Mouse (Mus musculus): ENCODE measurements around the gene Zfp652. TPM values are rescaled to one million over a fixed set of nuclear protein-coding genes. Genes with fewer than 3 reads are reported as not detected.

The Zfp652 gene
- polyA plus RNA-seq, 1 experiment from 2014 or later, result 11.7 TPM

DNA sequence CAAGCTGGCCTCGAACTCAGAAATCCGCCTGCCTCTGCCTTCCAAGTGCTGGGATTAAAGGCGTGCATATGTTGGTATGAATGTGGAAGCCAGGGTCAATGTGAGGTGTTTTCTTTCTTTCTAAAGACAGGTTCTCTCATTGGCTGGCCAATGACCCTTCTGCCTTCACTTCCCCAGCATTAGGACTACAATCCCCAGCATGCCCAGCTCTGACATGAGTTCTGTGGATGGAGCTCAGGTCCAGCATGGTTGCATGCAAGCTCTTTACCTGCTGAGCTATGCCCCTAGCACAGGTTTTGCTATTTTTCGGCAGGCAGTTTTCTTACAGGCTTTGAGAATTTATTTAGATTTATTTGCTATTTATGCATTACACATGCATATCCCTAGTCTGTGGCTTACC, 144.8 kb downstream of the Zfp652 start:
- no peak overlapping the region for H3K4me2 ChIP-seq (replicated peaks; ENCODE audit: low read depth, low read length)
- H3K4me1 ChIP-seq (ENCODE audit: control insufficient read depth, insufficient read depth, low read length), result peaks cover 13% of the 10 kb centered on the region; the same call in 1 of the 2 replicates
- no peak for ATAC-seq (ENCODE audit: insufficient number of reproducible peaks, insufficient read depth, low FRiP score, low read depth)
- no peaks in the 10 kb centered on the region for H3K36me3 ChIP-seq (ENCODE audit: control insufficient read depth, insufficient read depth, low read length)
- no peaks in the 10 kb centered on the region for H3K9me3 ChIP-seq (ENCODE audit: control insufficient read depth, low read depth, low read length)
- H3K27ac ChIP-seq (ENCODE audit: low read length), result no peak overlapping the region
- no peak overlapping the region for H3K9ac ChIP-seq (replicated peaks; ENCODE audit: low read depth, low read length)
- no peaks in the 10 kb centered on the region for H3K27me3 ChIP-seq (ENCODE audit: control insufficient read depth, insufficient read depth, low read length)
- H3K4me3 ChIP-seq (ENCODE audit: low read depth, low read length), result no peak overlapping the region
- WGBS, result 86% methylated on average over 4 of the region's 4 CpGs

DNA sequence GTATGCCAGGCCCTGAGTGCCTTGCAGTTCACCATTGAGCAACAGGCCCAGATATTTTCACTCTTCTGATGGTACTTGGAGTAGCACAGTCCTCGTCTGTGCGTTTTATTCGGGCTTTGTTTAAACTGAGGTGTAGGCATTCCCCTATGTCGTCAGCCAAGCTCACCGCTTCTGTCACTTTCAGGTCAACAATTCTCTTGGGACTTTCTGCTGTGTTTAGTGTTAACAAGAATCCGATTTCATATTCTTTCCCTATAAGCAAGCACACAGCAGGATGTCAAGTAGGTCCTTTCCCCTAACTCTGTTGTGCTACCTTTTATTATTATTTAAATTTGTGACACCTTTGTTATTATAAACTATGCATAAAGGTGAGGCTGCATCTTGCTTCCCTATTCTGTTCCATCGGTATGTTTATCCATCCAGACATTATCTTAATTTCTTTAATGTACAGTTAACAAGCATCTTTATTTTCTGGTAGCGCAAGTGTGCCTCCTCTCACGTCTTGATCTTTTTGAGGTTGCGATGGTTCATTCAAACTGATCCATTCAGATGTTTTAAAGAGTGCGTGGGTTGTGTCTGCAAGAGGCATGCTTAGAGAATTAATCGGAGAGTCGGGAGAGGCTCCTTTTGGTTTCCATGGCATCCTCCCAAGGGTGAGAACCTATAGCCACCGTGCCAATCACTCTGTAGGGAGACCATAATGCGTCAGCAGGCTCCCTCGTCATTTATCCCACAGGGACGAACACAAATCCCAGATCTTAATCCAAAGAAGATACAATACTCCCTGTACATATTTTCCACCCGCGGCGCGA, 145.4 kb downstream of the Zfp652 start:
- Histone ChIP-seq H3K27ac (ENCODE audit: low read length) (peak overlapping the region; percentile 53), H3K4me1 (ENCODE audit: control insufficient read depth, insufficient read depth, low read length) (peaks cover 13% of the 10 kb centered on the region; the same call in 1 of the 2 replicates), H3K4me2 (replicated peaks; ENCODE audit: low read depth, low read length) (peak overlapping the region; percentile 59), H3K9ac (replicated peaks; ENCODE audit: low read depth, low read length) (peak overlapping the region; percentile 45; the same call in 1 of the 2 replicates), H3K27me3 (ENCODE audit: control insufficient read depth, insufficient read depth, low read length) (no peaks in the 10 kb centered on the region), H3K9me3 (ENCODE audit: control insufficient read depth, low read depth, low read length) (no peaks in the 10 kb centered on the region), H3K4me3 (ENCODE audit: low read depth, low read length) (peak overlapping the region; percentile 76), H3K36me3 (ENCODE audit: control insufficient read depth, insufficient read depth, low read length) (no peaks in the 10 kb centered on the region)
- WGBS, result 18% methylated on average over 21 of the region's 21 CpGs
- no peak for ATAC-seq (ENCODE audit: insufficient number of reproducible peaks, insufficient read depth, low FRiP score, low read depth)

DNA sequence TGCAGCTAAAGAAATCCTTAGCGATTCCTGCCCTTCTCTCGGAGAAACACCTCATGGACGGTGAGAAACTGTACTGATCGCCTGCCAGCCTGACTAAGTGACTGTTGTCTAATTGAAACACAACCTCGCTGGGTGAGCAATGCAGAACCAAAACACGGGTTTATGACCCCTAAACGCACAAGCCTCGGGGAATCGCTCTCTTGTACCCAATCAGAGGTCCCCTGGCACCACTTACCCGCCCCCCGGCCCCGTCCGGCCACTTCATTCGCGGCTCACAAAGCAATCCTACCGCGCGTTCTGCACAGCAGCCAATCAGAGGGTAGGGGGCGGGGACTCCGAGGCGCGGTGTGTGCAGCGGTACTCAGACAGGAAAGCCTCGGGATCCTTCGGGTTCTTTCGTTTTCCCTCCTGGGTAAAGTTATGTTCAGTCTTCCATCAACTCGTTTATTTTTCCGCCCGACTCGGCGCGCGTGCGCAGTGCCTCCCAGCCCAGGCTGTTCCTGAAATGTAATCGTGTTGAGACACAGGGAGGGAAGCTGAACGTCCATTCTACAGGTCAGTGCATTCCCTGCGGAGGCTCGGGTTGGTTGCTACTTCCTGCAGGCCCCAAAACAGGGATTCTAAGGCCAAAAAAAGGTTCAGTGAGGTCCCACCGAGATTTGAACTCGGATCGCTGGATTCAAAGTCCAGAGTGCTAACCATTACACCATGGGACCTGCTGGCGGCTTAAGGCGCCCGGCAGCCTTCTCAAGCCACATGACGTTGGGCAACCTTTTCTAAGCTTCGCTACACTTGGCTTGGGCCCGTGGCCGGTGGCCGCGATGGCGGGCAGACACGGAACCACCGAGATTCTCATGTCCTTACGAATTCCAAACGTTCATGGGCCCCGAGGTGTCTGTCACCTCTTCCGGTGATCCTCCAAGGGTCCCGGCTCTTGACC, 146.3 kb downstream of the Zfp652 start:
- peaks cover 13% of the 10 kb centered on the region; the same call in 1 of the 2 replicates for H3K4me1 ChIP-seq (ENCODE audit: control insufficient read depth, insufficient read depth, low read length)
- peak overlapping the region; percentile 95 for H3K27ac ChIP-seq (ENCODE audit: low read length)
- no peaks in the 10 kb centered on the region for H3K9me3 ChIP-seq (ENCODE audit: control insufficient read depth, low read depth, low read length)
- peak overlapping the region; percentile 57 for H3K9ac ChIP-seq (replicated peaks; ENCODE audit: low read depth, low read length)
- peak overlapping the region; percentile 59 for H3K4me2 ChIP-seq (replicated peaks; ENCODE audit: low read depth, low read length)
- peak; percentile 98 for ATAC-seq (ENCODE audit: insufficient number of reproducible peaks, insufficient read depth, low FRiP score, low read depth)
- WGBS, result under 1% methylated on average over 58 of the region's 58 CpGs
- H3K36me3 ChIP-seq (ENCODE audit: control insufficient read depth, insufficient read depth, low read length), result no peaks in the 10 kb centered on the region
- H3K4me3 ChIP-seq (ENCODE audit: low read depth, low read length), result peak overlapping the region; percentile 76
- no peaks in the 10 kb centered on the region for H3K27me3 ChIP-seq (ENCODE audit: control insufficient read depth, insufficient read depth, low read length)

DNA sequence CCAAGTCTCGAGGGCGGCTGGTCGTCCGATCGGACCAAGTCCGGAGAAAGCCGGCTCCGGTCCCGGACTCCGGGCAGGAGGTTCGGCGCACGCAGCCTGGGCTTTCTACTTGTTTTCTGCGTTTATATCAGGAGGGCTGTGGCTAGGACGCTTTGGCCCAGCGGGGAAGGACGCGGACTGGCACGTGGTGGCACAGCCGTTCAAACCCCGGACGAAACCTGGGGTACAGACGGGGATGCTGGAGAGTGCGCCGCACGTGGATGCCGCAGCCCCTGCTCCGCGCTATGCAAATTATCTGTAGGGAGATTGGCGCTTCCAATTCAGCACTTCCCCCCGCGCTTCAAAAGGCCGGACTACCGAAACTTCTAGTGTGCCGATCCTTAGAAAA, 147.0 kb downstream of the Zfp652 start:
- H3K4me2 ChIP-seq (replicated peaks; ENCODE audit: low read depth, low read length), result peak overlapping the region; percentile 59
- peak overlapping the region; percentile 76 for H3K4me3 ChIP-seq (ENCODE audit: low read depth, low read length)
- no peaks in the 10 kb centered on the region for H3K9me3 ChIP-seq (ENCODE audit: control insufficient read depth, low read depth, low read length)
- H3K9ac ChIP-seq (replicated peaks; ENCODE audit: low read depth, low read length), result peak overlapping the region; percentile 57
- WGBS, result 0% methylated on average over 35 of the region's 35 CpGs
- peaks cover 13% of the 10 kb centered on the region; the same call in 1 of the 2 replicates for H3K4me1 ChIP-seq (ENCODE audit: control insufficient read depth, insufficient read depth, low read length)
- ATAC-seq (ENCODE audit: insufficient number of reproducible peaks, insufficient read depth, low FRiP score, low read depth), result peak; percentile 37; the same call in 1 of the 2 replicates
- H3K36me3 ChIP-seq (ENCODE audit: control insufficient read depth, insufficient read depth, low read length), result no peaks in the 10 kb centered on the region
- no peaks in the 10 kb centered on the region for H3K27me3 ChIP-seq (ENCODE audit: control insufficient read depth, insufficient read depth, low read length)
- peak overlapping the region; percentile 95 for H3K27ac ChIP-seq (ENCODE audit: low read length)

DNA sequence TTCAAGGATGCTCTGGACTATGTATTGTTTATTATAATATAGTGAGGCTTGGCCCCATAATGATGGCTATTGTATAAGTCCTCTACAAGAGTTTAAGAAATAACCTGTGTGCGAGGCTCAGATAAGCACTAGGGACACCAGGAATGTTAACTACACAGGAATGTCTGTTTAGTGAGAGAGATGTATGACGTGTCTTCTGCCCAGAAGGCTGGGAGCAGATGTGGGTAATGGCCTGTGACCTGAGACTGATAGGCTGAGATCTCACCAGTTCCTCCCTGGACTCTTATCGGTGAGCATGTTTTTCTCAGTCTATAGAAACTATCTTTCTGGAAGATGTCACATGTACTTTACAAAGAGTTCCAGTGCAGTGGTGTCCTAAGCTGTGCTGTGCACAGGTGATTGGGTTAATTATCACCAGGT, 147.6 kb downstream of the Zfp652 start:
- peak overlapping the region; percentile 59 for H3K4me2 ChIP-seq (replicated peaks; ENCODE audit: low read depth, low read length)
- WGBS, result 14% methylated on average over 3 of the region's 3 CpGs

DNA sequence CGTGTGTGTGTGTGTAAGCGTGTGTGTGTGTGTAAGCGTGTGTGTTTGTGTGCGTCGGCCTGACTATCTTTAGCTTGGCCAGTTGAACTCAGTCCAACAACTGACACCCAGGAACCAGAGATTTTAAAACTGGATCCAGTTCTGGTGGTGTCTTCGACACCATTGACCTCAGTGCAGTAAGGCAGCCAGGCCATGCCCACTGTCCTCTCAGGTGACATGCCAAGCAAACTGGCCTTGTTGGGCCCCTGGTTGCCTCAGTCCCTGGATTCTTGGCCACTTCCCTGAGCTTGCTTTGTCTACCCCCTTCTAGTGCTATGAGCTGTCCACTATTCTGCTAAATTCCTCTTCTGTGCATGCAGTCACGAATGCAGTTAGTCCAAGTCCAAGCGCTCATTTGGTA, 148.9 kb downstream of the Zfp652 start:
- no peak overlapping the region for H3K4me2 ChIP-seq (replicated peaks; ENCODE audit: low read depth, low read length)
- peaks cover 13% of the 10 kb centered on the region; the same call in 1 of the 2 replicates for H3K4me1 ChIP-seq (ENCODE audit: control insufficient read depth, insufficient read depth, low read length)
- H3K27me3 ChIP-seq (ENCODE audit: control insufficient read depth, insufficient read depth, low read length), result no peaks in the 10 kb centered on the region
- no peak overlapping the region for H3K9ac ChIP-seq (replicated peaks; ENCODE audit: low read depth, low read length)
- H3K27ac ChIP-seq (ENCODE audit: low read length), result no peak overlapping the region
- 95% methylated on average over 8 of the region's 8 CpGs for WGBS
- no peaks in the 10 kb centered on the region for H3K36me3 ChIP-seq (ENCODE audit: control insufficient read depth, insufficient read depth, low read length)
- H3K4me3 ChIP-seq (ENCODE audit: low read depth, low read length), result no peak overlapping the region
- H3K9me3 ChIP-seq (ENCODE audit: control insufficient read depth, low read depth, low read length), result no peaks in the 10 kb centered on the region
- no peak for ATAC-seq (ENCODE audit: insufficient number of reproducible peaks, insufficient read depth, low FRiP score, low read depth)

More for the DNA sequence above, 147.6 kb downstream of the Zfp652 start:
- peak overlapping the region; percentile 76 for H3K4me3 ChIP-seq (ENCODE audit: low read depth, low read length)
- no peaks in the 10 kb centered on the region for H3K36me3 ChIP-seq (ENCODE audit: control insufficient read depth, insufficient read depth, low read length)
- H3K9ac ChIP-seq (replicated peaks; ENCODE audit: low read depth, low read length), result peak overlapping the region; percentile 57; the same call in 1 of the 2 replicates
- ATAC-seq (ENCODE audit: insufficient number of reproducible peaks, insufficient read depth, low FRiP score, low read depth), result no peak
- H3K27ac ChIP-seq (ENCODE audit: low read length), result no peak overlapping the region
- H3K4me1 ChIP-seq (ENCODE audit: control insufficient read depth, insufficient read depth, low read length), result peaks cover 13% of the 10 kb centered on the region; the same call in 1 of the 2 replicates
- H3K9me3 ChIP-seq (ENCODE audit: control insufficient read depth, low read depth, low read length), result no peaks in the 10 kb centered on the region
- no peaks in the 10 kb centered on the region for H3K27me3 ChIP-seq (ENCODE audit: control insufficient read depth, insufficient read depth, low read length)

DNA sequence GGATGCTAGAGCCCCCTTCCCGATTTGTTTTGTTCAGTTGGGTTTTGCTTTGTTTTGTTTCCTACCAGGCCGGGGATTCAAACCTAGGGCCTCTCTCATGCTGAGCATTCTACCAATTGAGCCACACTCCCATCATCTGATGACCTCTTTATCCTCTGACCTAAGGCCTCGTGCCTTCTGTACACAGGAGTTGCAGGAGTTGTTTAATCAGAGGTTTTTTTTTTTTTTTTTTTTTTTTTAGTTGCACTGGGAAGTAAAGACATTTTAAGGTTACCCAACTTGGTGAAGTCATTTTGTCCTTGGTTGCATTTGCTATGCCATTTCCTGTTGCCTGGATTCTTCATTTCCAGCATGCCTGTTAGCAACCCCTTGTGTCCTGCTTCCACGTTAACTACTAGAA, 157.0 kb downstream of the Zfp652 start:
- Histone ChIP-seq H3K36me3 (ENCODE audit: control insufficient read depth, insufficient read depth, low read length) (no peaks in the 10 kb centered on the region), H3K27ac (ENCODE audit: low read length) (no peak overlapping the region), H3K4me1 (ENCODE audit: control insufficient read depth, insufficient read depth, low read length) (no peaks in the 10 kb centered on the region), H3K9me3 (ENCODE audit: control insufficient read depth, low read depth, low read length) (no peaks in the 10 kb centered on the region), H3K4me2 (replicated peaks; ENCODE audit: low read depth, low read length) (no peak overlapping the region), H3K4me3 (ENCODE audit: low read depth, low read length) (no peak overlapping the region), H3K27me3 (ENCODE audit: control insufficient read depth, insufficient read depth, low read length) (no peaks in the 10 kb centered on the region), H3K9ac (replicated peaks; ENCODE audit: low read depth, low read length) (no peak overlapping the region)
- no peak for ATAC-seq (ENCODE audit: insufficient number of reproducible peaks, insufficient read depth, low FRiP score, low read depth)
- 64% methylated on average over 4 of the region's 4 CpGs for WGBS

DNA sequence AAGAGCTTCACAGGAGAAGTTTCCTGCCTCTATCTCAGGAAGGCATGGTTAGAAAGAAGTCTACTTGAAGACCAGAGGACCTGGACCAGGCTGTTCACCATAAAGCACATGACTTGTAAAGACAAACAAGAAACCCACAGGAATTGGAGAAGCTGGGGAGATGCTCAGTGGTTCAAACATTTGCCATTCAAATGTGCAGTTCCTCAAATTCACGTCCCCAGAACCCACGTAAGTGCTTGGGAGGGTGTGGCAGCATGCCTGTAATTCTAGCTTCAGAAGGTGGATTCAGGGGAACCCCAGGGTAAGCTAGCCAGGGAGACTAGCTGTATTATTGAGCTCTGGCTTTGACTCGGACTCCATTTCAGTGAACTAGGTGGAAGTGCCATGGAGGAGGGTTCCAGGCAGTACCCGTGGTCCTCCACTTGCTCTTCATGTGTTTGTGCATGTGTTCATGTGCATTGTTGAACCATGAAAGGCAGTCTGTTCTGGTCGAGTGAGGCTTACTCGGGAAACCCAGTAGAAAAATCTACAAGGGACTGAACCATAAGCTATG, 157.5 kb downstream of the Zfp652 start:
- Histone ChIP-seq H3K27me3 (ENCODE audit: control insufficient read depth, insufficient read depth, low read length) (no peaks in the 10 kb centered on the region), H3K4me1 (ENCODE audit: control insufficient read depth, insufficient read depth, low read length) (no peaks in the 10 kb centered on the region), H3K27ac (ENCODE audit: low read length) (no peak overlapping the region), H3K36me3 (ENCODE audit: control insufficient read depth, insufficient read depth, low read length) (no peaks in the 10 kb centered on the region), H3K9ac (replicated peaks; ENCODE audit: low read depth, low read length) (no peak overlapping the region), H3K4me2 (replicated peaks; ENCODE audit: low read depth, low read length) (no peak overlapping the region), H3K4me3 (ENCODE audit: low read depth, low read length) (no peak overlapping the region), H3K9me3 (ENCODE audit: control insufficient read depth, low read depth, low read length) (no peaks in the 10 kb centered on the region)
- no peak for ATAC-seq (ENCODE audit: insufficient number of reproducible peaks, insufficient read depth, low FRiP score, low read depth)
- WGBS, result 66% methylated on average over 6 of the region's 6 CpGs
